1 mouse cellular context compared by ENCODE assay signal in genomic region chr7:123326901-123327300, GRCm38 (mm10).
A peak's percentile ranks its signal among the peaks of the same experiment; 100 is the strongest.
TF ChIP-seq lines count a peak whose summit lies in the region.

No protein-coding gene starts in this region.

TF ChIP-seq in CH12.LX, 34 proteins besides CTCF, POLR2A, EP300 and RAD21 (continued from another document):
- TF ChIP-seq HCFC1 (IDR thresholded peaks at IDR 0.05; ENCODE audit: low read depth, low read length) (no peak), SMC3 (IDR thresholded peaks at IDR 0.05; ENCODE audit: low read depth, low read length) (no peak), RCOR1 (conservative IDR thresholded peaks at IDR 0.05; ENCODE audit: low read depth, low read length) (no peak), IRF4 (IDR thresholded peaks at IDR 0.05; ENCODE audit: low read depth, low read length) (0 out of 2 replicates have a peak, but pooled peaks have one; percentile 11), JUN (IDR thresholded peaks at IDR 0.05; ENCODE audit: insufficient read depth, low read depth, low read length) (no peak), POLR2AphosphoS2 (IDR thresholded peaks at IDR 0.05; ENCODE audit: low read depth, low read length) (no peak), TBP (conservative IDR thresholded peaks at IDR 0.05; ENCODE audit: low read depth, low read length) (no peak), ZC3H11A (IDR thresholded peaks at IDR 0.05; ENCODE audit: low read depth, low read length) (no peak), MYC (IDR thresholded peaks at IDR 0.05; ENCODE audit: low read depth, low read length) (no peak), ELF1 (IDR thresholded peaks at IDR 0.05; ENCODE audit: low read depth, low read length) (no peak), PAX5 (IDR thresholded peaks at IDR 0.05; ENCODE audit: low read length) (no peak), MEF2A (IDR thresholded peaks at IDR 0.05; ENCODE audit: borderline replicate concordance, low read depth, low read length) (no peak), MAZ (IDR thresholded peaks at IDR 0.05; ENCODE audit: low read depth, low read length) (no peak)
